Mouse (Mus musculus) layer of hippocampus, adult 6 months (tissue): ENCODE results near the gene Kcnh4. TPM values are rescaled to one million over a fixed set of nuclear protein-coding genes. Genes with fewer than 3 reads are reported as not detected.

Source experiments
- long read RNA-seq, 2 experiments: library from polyadenylated mRNA; unstranded; transcript quantifications; one replicate each; pipeline ENCODE4 v2.0.0; 2019 to 2020
- polyA plus RNA-seq: library from polyadenylated mRNA; unstranded; fragments of <200 nt; fragmentation: Nextera tagmentation; gene quantifications from 2 replicates; pipeline ENCODE4 v1.2.3, GENCODE M21; 2021

Kcnh4 gene
- 0.14 and 0.23 TPM in 2 replicates for polyA plus RNA-seq
- long read RNA-seq, experiment 1, result 0 reads
- long read RNA-seq, experiment 2, partial matches to known transcripts, result 1 of 1 reads
- long read RNA-seq, experiment 2, other reads (novel, unspliced or antisense), result 0 of 1 reads

DNA sequence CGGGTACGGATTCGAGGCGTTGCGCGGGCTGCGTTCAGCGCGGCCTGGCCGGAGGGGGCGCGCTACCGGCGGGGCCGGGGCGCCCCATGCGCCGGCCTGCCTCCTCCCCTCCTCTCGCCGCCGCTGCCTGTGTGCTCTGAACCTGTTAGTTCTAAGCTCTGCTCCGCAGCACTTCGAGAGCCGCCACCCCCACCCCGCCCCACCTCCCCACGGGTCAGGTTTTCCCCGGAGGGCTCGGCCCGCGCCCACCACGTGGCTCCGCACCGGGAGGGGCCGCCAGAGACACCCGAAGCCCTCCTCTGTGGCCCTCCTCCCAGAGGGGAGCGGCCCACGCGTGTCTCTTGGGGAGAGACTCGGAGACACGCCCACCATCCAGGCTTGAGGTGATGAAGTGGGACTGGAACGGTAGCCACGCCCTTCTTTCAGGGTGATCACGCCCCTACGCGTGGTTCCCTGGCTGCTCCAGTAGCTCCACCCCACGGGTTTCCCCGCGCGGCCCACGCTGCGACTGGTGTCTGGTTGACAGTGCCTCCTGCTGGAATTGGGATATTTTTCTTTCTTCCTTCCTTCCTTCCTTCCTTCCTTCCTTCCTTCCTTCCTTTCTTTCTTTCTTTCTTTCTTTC is at the start of gene Kcnh4:
Gene Kcnh4 (minus strand): TSS at position 332 of the 623 bp plus-strand sequence.

DNA sequence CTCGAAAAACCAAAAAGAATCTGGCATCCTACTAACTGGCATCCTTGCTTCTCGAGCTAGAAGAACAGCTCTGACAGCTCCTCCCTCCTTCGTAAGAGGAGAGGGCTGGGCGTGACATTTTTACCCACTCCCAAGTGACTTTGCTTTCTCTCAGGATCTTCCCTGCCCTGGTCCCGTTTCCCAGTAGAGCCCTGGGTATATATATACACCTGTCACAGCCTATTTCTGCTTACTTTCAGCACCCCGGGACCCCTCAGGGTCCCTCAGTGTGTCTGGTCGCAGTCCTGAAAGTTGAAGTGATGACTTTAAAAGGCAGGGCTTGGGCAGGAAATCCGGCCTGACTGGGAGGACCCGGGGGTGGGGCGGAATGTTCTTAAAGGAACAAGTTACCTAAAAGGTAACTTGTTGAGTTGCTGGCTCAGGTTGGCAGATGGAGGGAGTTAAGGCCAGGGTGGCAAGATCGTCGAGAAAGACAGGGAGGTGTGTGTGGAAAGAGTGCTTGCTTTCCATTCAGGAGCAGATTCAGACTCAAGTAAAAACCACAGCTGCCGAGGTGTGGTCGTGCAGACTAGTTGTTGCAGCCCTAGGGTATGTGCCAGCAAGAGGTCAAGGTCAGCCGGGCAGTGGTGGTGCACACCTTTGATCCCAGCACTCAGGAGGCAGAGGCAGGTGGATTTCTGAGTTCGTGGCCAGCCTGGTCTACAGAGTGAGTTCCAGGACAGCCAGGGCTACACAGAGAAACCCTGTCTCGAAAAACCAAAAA is 11.1 kb upstream of the Kcnh4 start, which contains the start of gene Ghdc:
Gene Ghdc (minus strand): TSS at position 312 of the 763 bp plus-strand sequence.

GRCm38 (mm10) chr11:100762831-100763230 is 3.1 kb upstream of the Kcnh4 start, which contains the start of gene Hcrt:
TSS of gene Hcrt (minus strand) at chr11:100762931.

DNA sequence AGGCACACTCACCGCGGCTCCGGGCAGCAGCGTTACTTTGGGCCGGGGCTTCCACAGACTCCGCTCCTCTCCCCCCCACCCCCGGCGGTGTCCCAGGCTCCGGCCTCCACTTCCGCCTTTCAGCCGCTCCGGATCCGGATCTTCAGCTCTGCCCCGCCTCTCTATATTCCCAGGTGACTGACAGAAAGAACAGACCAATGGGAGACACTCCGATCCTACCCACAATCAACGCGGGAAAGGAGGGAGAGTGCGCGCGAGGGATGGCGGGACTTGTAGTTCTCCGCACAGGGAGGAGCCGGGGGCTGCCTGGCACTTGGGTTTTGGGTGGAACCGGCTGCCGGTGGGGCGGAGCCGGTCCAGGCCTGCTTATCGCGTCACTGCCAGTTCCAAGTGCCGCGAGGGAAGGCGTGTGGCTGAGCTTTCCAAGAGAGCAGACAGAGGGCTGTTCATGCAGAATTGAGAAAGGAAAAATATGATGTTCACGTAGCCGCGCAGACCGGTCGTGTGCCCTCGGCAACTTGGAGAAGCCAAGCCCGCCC is 21.6 kb downstream of the Kcnh4 start, which contains the start of gene Rab5c:
Gene Rab5c (minus strand): TSS at position 150 of the 539 bp plus-strand sequence.

DNA sequence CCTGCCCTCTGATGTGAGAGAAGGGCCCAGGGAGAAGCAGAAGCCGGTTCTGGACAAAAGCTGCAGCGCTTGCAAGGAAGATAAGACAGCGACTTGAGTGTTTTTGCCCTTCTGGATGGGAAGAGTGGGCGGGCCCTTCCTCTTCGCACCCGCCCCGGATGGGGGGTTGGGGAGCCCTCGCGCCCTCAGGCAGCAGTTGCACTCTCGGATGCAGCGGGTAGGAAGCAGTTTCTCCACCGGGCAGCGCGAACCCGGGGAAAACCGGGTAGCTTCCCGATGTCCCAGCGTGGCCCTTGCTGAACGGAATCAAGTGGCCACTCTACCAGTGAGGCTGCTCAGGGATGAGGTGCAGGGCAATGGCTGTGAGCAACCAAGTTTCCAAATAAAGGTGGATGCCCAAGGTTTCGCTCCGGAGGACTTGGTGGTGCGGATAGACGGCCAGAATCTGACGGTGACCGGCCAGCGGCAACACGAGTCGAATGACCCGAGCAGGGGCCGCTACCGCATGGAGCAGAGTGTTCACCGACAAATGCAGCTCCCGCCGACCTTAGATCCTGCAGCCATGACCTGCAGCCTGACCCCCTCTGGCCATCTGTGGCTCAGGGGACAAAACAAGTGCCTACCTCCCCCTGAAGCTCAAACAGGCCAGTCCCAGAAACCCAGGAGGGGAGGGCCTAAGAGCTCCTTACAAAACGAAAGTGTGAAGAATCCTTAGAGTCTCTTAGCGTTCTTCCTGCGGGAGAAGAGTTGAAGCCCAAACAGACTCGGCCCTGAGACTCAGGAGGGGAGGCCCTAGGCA is 45.8 kb downstream of the Kcnh4 start, which contains the start of gene Hspb9:
Gene Hspb9 (plus strand): TSS at position 116 of the 799 bp plus-strand sequence.

GRCm38 (mm10) chr11:100711783-100712615 is 47.7 kb downstream of the Kcnh4 start, which contains the start of gene Kat2a:
TSS of gene Kat2a (minus strand) at chr11:100712465.

GRCm38 (mm10) chr11:100703851-100704531 is 55.8 kb downstream of the Kcnh4 start, which contains the start of gene Dhx58:
TSS of gene Dhx58 (minus strand) at chr11:100704271.

GRCm38 (mm10) chr11:100692164-100692616 is 67.6 kb downstream of the Kcnh4 start, which contains the start of gene Zfp385c:
TSS of gene Zfp385c (minus strand) at chr11:100692455.

Other genes with a start within 250 kb of the Kcnh4 start
- gene Acly, start 231.9 kb downstream of the Kcnh4 start, polyA plus RNA-seq, result 84.9 and 99.2 TPM in 2 replicates
- 0.93 and 1.8 TPM in 2 replicates for gene Ttc25, start 214.3 kb downstream of the Kcnh4 start, polyA plus RNA-seq
- gene Cnp, start 185.0 kb downstream of the Kcnh4 start, polyA plus RNA-seq, result 455 and 528 TPM in 2 replicates
- gene Nkiras2, start 140.7 kb downstream of the Kcnh4 start, polyA plus RNA-seq, result 15.1 and 15.8 TPM in 2 replicates
- 80.2 and 86.1 TPM in 2 replicates for gene Dnajc7, start 139.8 kb downstream of the Kcnh4 start, polyA plus RNA-seq
- gene Zfp385c, start 67.5 kb downstream of the Kcnh4 start, polyA plus RNA-seq, result 0.10 and 0.11 TPM in 2 replicates
- gene Dhx58, start 55.7 kb downstream of the Kcnh4 start, polyA plus RNA-seq, result 0.87 and 1.2 TPM in 2 replicates
- gene Kat2a, start 47.5 kb downstream of the Kcnh4 start, polyA plus RNA-seq, result 14.9 and 15.6 TPM in 2 replicates
- not detected in 2 replicates for gene Hspb9, start 46.1 kb downstream of the Kcnh4 start, polyA plus RNA-seq
- gene Rab5c, start 21.7 kb downstream of the Kcnh4 start, polyA plus RNA-seq, result 37.1 and 48.7 TPM in 2 replicates
- not detected in 2 replicates for gene Hcrt, start 3.0 kb upstream of the Kcnh4 start, polyA plus RNA-seq
- gene Ghdc, start 11.0 kb upstream of the Kcnh4 start, polyA plus RNA-seq, result 5.4 TPM in 2 replicates
- gene Stat5b, start 90.8 kb upstream of the Kcnh4 start, polyA plus RNA-seq, result 3.4 and 3.5 TPM in 2 replicates
- gene Stat5a, start 99.4 kb upstream of the Kcnh4 start, polyA plus RNA-seq, result 1.3 and 1.7 TPM in 2 replicates
- 22.6 and 24.9 TPM in 2 replicates for gene Stat3, start 179.6 kb upstream of the Kcnh4 start, polyA plus RNA-seq
- gene Cavin1, start 210.9 kb upstream of the Kcnh4 start, polyA plus RNA-seq, result 11.1 and 19.8 TPM in 2 replicates
- gene Atp6v0a1, start 249.5 kb upstream of the Kcnh4 start, polyA plus RNA-seq, result 149 and 167 TPM in 2 replicates